Mouse (Mus musculus): ENCODE measurements around the gene Cdhr2. TPM values are rescaled to one million over a fixed set of nuclear protein-coding genes. Genes with fewer than 3 reads are reported as not detected.

The Cdhr2 gene
- total and polyA plus RNA-seq, 2 experiments from 2014 or later: 0.37 to 0.41 TPM

DNA sequence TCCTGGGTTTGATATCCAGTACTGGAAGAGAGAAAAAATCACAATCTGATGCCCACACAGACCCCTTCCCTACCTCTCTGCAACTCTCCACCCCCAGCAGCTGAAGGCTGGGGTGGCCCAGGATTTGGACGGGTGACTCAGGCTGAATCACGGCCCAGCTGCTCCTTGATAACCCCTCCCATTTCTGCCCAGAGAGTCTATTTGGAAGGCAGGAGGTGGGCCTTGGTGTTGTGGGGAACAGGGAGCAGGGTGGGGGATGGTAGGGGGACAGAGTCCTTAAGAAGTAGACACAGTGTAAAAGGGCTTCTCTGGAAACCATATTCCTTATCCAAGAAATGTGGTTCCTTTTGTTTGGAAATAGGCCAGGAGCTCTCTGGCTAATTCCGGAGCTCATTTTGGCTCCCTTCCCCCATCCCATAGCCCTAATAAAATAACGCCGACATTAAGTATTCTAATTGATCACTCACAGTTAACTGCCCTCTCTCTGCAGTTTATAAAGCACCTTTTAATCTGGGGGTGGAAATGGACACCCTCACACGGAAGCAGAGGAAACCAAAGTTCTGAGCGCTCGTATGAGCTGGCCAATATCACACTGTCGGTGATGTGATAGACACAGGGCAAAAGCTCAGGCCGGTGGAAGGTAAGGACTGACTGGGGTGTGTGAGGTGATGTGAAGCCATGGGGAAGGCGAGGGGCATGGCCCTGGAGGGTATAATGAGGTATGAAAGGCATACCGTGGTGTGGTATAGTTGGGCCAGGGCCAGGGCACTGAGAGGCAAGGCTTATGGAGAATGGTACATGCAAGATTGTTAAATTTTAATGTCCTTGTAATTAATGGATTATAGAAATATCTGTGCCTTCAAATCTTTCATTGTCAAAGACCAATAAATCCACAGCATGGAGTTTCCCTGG is 53.2 kb downstream of the Cdhr2 start:
- Histone ChIP-seq H3K4me1 (ENCODE audit: insufficient read depth, low read length) (peaks cover 25% of the 10 kb centered on the region), H3K9ac (replicated peaks; ENCODE audit: low read length) (no peak overlapping the region), H3K9me3 (ENCODE audit: low read length) (no peaks in the 10 kb centered on the region), H3K27me3 (ENCODE audit: insufficient read depth, low read length) (no peaks in the 10 kb centered on the region), H3K4me3 (ENCODE audit: low read length) (no peak overlapping the region), H3K36me3 (ENCODE audit: insufficient read depth, low read length) (no peaks in the 10 kb centered on the region), H3K27ac (peak overlapping the region; percentile 92), H3K4me2 (ENCODE audit: low read depth, low read length) (peak overlapping the region; percentile 18; the same call in 1 of the 2 replicates)
- TF ChIP-seq CTCF (IDR thresholded peaks at IDR 0.05; ENCODE audit: low read depth): no peak
- ATAC-seq (no peak), DNase-seq (ENCODE audit: low spot score) (no peak)
- WGBS: 30% methylated on average over 12 of the region's 12 CpGs

DNA sequence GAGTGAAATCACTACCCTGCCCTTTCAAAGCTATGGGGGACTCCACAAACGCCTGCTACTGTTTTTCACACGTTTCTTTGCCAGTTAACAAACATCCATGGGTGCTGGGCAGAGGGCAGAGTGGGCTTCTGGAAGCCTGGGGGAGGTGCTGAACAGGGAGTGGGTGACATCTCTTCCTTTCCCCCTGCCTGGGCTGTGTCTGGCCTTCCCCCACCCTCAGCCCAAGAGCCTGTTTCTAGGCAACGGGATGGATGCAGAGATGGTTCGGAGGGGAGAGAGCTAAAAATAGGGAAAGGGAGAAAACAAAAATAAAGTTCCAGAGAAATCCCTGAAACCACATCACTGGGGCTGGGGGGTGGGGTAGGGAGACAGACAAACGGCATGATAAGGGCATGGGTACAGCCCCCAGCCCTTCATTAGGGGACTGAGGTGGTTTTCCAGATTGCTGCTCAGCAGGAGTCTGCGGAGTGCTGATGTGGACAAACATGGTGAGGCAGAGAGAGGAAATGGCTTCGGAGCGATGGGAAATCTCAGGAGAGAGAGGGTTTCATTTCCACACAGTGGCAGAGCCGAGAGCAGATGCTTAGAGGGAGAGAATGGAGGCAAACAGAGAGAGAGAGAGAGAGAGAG is 54.1 kb downstream of the Cdhr2 start:
- peaks cover 33% of the 10 kb centered on the region for H3K4me1 ChIP-seq (ENCODE audit: insufficient read depth, low read length)
- WGBS: 11% methylated on average over 9 of the region's 9 CpGs

DNA sequence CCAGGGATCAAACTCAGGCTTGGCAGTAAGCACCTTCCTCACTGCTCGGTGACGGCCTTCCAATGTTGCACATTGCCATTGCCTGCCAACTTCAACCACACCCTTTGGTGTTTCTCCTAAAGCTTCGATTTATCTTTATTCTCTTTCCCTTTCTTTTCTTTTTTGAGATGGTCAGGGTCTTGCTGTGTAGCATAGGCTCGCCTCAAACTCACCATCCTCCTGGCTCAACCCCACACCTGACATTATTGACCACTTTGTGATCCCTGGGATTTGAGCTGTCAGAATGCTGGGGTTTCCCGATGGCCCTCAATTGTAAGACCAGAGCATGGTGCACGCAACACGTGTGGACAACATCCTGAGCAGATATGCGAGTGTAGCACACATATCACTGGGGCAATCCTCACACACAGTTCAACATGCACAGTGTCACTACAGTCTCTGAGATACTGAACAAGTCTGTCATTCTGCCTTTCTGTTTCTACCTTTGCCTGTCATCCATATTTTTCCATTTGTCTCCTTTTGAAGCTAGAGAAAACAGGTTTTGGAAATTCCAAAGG is 55.0 kb downstream of the Cdhr2 start:
- no peak overlapping the region for H3K4me3 ChIP-seq (ENCODE audit: low read length)
- ATAC-seq (no peak), DNase-seq (ENCODE audit: low spot score) (no peak)
- WGBS: 85% methylated on average over 8 of the region's 8 CpGs
- peaks cover 36% of the 10 kb centered on the region for H3K4me1 ChIP-seq (ENCODE audit: insufficient read depth, low read length)
- H3K4me2 ChIP-seq (ENCODE audit: low read depth, low read length): no peak overlapping the region
- H3K9ac ChIP-seq (replicated peaks; ENCODE audit: low read length): no peak overlapping the region
- H3K36me3 ChIP-seq (ENCODE audit: insufficient read depth, low read length): no peaks in the 10 kb centered on the region
- no peaks in the 10 kb centered on the region for H3K9me3 ChIP-seq (ENCODE audit: low read length)
- H3K27me3 ChIP-seq (ENCODE audit: insufficient read depth, low read length): no peaks in the 10 kb centered on the region
- TF ChIP-seq CTCF (IDR thresholded peaks at IDR 0.05; ENCODE audit: low read depth): no peak
- H3K27ac ChIP-seq: peak overlapping the region; percentile 92

More for the DNA sequence above, 54.1 kb downstream of the Cdhr2 start:
- no peaks in the 10 kb centered on the region for H3K27me3 ChIP-seq (ENCODE audit: insufficient read depth, low read length)
- no peaks in the 10 kb centered on the region for H3K36me3 ChIP-seq (ENCODE audit: insufficient read depth, low read length)
- no peak overlapping the region for H3K9ac ChIP-seq (replicated peaks; ENCODE audit: low read length)
- TF ChIP-seq CTCF (IDR thresholded peaks at IDR 0.05; ENCODE audit: low read depth): no peak
- H3K27ac ChIP-seq: peak overlapping the region; percentile 92
- H3K4me2 ChIP-seq (ENCODE audit: low read depth, low read length): peak overlapping the region; percentile 14; the same call in 1 of the 2 replicates
- no peaks in the 10 kb centered on the region for H3K9me3 ChIP-seq (ENCODE audit: low read length)
- no peak overlapping the region for H3K4me3 ChIP-seq (ENCODE audit: low read length)
- ATAC-seq: no peak
- peak; percentile 58 for DNase-seq (ENCODE audit: low spot score)

DNA sequence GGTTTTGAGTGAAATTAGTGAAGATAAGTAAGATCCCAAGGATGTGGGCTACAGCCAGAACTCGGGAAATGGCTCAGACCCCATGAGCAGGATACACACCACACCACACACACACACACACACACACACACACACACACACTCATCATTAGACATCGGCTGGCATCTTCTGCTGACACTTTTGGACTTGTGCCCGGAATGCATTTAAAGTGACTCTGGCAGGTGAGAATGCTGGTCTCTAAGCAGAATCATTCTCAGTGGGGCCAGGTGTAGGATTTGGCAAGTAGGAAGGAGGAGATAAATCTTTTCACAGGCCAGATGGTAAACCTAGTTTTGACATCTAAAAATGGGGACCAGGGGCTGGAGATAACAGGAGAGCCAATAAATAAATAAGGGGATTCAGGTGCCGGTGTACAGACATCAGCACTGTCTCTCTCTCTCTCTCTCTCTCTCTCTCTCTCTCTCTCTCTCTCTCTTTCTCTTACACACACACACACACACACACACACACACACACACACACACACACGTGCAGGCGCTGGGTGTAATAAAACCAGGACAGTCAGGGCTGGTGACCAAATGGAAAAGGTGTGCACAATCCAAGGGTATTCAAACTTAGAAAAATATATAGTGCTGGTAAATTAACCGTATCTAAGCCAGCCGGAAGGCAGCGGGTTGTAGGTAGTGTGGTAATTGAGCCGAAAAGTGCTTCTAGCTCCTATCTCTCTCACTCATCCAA is 56.0 kb downstream of the Cdhr2 start:
- no peaks in the 10 kb centered on the region for H3K27me3 ChIP-seq (ENCODE audit: insufficient read depth, low read length)
- no peaks in the 10 kb centered on the region for H3K36me3 ChIP-seq (ENCODE audit: insufficient read depth, low read length)
- peak overlapping the region; percentile 92 for H3K27ac ChIP-seq
- no peaks in the 10 kb centered on the region for H3K9me3 ChIP-seq (ENCODE audit: low read length)
- H3K4me3 ChIP-seq (ENCODE audit: low read length): peak overlapping the region; percentile 38
- H3K4me2 ChIP-seq (ENCODE audit: low read depth, low read length): peak overlapping the region; percentile 56
- 23% methylated on average over 10 of the region's 10 CpGs for WGBS
- peak overlapping the region; percentile 46 for H3K9ac ChIP-seq (replicated peaks; ENCODE audit: low read length)
- TF ChIP-seq CTCF (IDR thresholded peaks at IDR 0.05; ENCODE audit: low read depth): no peak
- no peak for ATAC-seq
- H3K4me1 ChIP-seq (ENCODE audit: insufficient read depth, low read length): peaks cover 34% of the 10 kb centered on the region
- peak; percentile 87 for DNase-seq (ENCODE audit: low spot score)

DNA sequence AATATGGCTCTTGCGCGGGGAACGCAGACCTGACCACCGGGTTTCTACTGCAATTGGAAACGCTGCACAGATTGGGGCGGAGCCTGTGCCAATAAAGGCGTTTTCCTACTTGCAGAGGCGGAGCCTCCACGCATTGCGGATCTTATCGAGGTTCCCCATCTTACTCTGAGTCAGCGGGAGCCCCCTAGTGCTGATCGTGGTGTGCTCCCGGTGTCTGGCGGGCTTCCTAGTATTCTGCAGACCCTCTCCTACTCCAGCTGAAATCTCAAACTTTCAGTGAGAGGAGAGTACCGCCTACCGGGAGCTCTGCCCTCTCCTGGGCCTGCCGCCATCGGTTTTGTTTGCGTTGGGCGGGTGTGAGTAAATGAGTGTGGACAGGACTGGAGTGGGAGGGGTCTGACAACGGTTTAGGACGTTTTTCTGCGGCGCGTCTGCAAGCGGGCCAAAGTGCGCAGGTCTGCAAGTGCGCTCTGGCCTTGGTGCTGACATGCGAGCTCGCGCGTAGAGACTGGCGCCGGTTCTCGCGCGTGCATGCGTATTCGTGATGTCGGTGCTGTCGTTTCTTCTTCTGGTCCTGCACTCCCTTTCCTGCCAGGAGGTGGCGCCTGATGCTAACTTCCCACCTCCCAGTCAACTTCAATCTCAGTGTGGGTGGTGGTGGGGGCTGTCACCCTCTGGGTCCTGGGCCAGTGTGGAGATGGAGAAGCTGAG is 56.9 kb downstream of the Cdhr2 start:
- H3K4me3 ChIP-seq (ENCODE audit: low read length): peak overlapping the region; percentile 38
- WGBS: under 1% methylated on average over 43 of the region's 43 CpGs
- H3K4me1 ChIP-seq (ENCODE audit: insufficient read depth, low read length): peaks cover 32% of the 10 kb centered on the region
- no peaks in the 10 kb centered on the region for H3K9me3 ChIP-seq (ENCODE audit: low read length)
- DNase-seq (ENCODE audit: low spot score) (peak; percentile 97), ATAC-seq (peak; percentile 88)
- H3K9ac ChIP-seq (replicated peaks; ENCODE audit: low read length): peak overlapping the region; percentile 46
- H3K4me2 ChIP-seq (ENCODE audit: low read depth, low read length): peak overlapping the region; percentile 56
- TF ChIP-seq CTCF (IDR thresholded peaks at IDR 0.05; ENCODE audit: low read depth): peak; percentile 95
- no peaks in the 10 kb centered on the region for H3K36me3 ChIP-seq (ENCODE audit: insufficient read depth, low read length)
- H3K27ac ChIP-seq: peak overlapping the region; percentile 92
- H3K27me3 ChIP-seq (ENCODE audit: insufficient read depth, low read length): no peaks in the 10 kb centered on the region

All from hindbrain, postnatal 0 days (tissue).